Mouse (Mus musculus): ENCODE data around the gene Olfr1039. TPM values are rescaled to one million over a fixed set of nuclear protein-coding genes. Genes with fewer than 3 reads are reported as not detected.
"Not testable (repeated sequence)": the region's sequence is repeated elsewhere in the genome, so short reads cannot be mapped to it uniquely, and the experiment has no call there.

Olfr1039 gene
- not detected for total RNA-seq (2018; cell fraction: chromatin; rRNA removed)
- total RNA-seq (2018; cell fraction: cytosol; rRNA removed) = not detected
- not detected for total RNA-seq (2018; cell fraction: nucleus; rRNA removed)
- polyA plus RNA-seq (2018) = not detected in 3 replicates

DNA sequence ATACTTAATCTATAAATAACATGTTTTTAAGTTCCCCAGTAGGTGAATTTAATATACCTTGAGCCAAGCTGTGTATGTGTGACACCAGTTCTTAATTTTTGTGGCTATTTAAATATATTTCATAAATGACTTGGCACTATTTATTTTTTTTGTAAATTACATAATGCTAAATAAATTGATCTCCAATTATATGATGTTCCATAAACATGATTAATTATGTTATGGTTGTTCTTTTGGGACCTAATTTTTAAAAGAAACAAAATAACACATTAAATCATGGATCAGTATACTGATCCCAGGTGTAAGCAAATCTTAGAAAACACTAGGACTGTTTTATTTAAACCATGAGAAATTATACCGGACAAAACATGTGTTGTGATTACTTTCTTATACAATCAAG, at the start of gene Olfr1039:
Gene Olfr1039, minus strand, starts transcription at position 101 of the 400 bp plus-strand sequence.
- no peak within 1 kb of the TSS for H3K27ac ChIP-seq
- WGBS (ENCODE audit: missing documents) = 100% methylated on average over 1 of the region's 1 CpGs
- no peaks in the 10 kb centered on the region for H3K79me2 ChIP-seq (ENCODE audit: inconsistent target)
- no peaks in the 10 kb centered on the region for H3K36me3 ChIP-seq (ENCODE audit: inconsistent target)
- no peak within 1 kb of the TSS for H3K4me3 ChIP-seq (ENCODE audit: inconsistent target)

DNA sequence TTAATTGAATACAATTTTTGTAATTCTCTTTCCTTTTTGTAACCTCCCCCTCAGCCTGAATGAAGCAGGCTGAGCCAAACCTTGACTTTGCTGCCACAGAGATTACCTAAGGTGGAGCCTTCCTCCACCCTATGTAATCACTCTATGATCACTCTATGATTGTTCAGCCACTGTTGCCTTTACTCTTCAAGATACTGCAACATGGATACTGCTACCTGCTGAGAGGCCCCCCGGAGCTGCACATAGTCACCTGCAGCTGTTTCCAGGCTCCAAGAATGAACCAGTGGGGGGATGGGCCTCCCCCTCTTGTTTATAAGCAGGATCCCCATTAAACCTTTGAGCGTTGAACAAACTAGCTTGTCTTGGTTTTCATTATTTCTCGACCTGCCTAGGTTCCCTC, 44.2 kb upstream of the Olfr1039 start:
- Histone ChIP-seq H3K79me2 (ENCODE audit: inconsistent target) (no peaks in the 10 kb centered on the region), H3K4me3 (ENCODE audit: inconsistent target) (no peak overlapping the region), H3K36me3 (ENCODE audit: inconsistent target) (no peaks in the 10 kb centered on the region), H3K27ac (no peak overlapping the region)
- 91% methylated on average over 3 of the region's 3 CpGs for WGBS (ENCODE audit: missing documents)

DNA sequence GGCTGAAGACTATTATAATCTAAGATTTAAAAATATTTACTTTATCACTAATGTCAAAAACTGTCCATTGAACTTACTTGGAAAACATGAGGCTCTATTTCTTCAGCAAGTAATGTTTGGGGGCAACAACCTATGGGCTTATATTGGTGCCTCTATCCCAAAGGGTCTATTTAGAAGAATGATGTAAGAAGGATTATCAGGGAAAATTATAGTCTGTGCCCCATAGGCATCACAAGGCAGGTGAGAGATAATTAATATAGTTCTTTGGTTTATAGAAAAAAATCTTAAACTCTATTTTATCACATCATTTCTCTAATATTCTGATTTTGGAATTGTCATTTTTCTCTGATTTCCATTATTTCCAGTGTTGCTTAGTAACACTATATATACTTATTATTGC, 42.0 kb upstream of the Olfr1039 start, which contains the start of gene Olfr1044:
Gene Olfr1044, minus strand, starts transcription at position 101 of the 400 bp plus-strand sequence.
- H3K79me2 ChIP-seq (ENCODE audit: inconsistent target) = no peaks in the 10 kb centered on the region
- no peak within 1 kb of the TSS for H3K27ac ChIP-seq
- H3K4me3 ChIP-seq (ENCODE audit: inconsistent target) = no peak within 1 kb of the TSS
- H3K36me3 ChIP-seq (ENCODE audit: inconsistent target) = no peaks in the 10 kb centered on the region

DNA sequence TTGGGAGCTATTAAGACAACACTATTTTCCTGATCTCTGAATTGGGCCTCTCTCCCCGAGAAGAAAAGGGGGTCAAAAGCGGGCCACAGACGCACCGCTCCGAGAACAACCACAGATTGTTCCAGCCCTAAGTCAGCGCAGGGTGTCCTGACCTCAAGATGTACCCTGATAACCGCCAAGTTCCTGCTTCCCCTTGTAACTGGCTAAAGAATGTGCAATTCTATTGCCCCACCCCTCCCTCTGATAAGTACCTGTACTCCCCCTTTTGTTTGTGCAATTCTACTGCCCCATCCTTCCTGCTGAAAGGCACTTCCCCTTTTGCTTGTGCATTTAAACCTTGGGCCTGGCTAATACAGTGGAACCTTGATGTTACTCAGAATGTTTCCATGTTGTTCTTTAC, 39.7 kb upstream of the Olfr1039 start:
- H3K79me2 ChIP-seq (ENCODE audit: inconsistent target); H3K36me3 ChIP-seq (ENCODE audit: inconsistent target); H3K27ac ChIP-seq; H3K4me3 ChIP-seq (ENCODE audit: inconsistent target): not testable (repeated sequence)
- WGBS (ENCODE audit: missing documents) = 38% methylated on average over 7 of the region's 7 CpGs

DNA sequence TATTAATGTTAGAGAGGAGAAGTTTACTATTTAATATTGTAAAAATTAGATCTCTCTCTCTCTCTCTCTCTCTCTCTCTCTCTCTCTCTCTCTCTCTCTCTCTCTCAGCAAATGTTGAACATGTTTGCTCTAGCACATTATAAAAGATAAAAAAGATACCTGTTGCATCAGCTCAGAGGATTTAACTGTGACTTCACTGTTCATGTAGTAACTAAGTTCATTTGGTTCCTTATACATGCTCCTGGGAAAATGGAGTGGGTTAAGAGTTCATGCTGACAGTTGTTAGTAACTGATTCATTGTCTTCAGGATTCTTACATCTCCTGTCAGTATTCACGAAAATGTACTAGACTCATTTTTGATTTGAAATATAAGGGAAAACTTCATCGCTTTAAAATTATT, 31.7 kb upstream of the Olfr1039 start, which contains the start of gene Olfr1043:
Gene Olfr1043, minus strand, starts transcription at position 101 of the 400 bp plus-strand sequence.
- Histone ChIP-seq H3K36me3 (ENCODE audit: inconsistent target) (no peaks in the 10 kb centered on the region), H3K27ac (no peak within 1 kb of the TSS), H3K4me3 (ENCODE audit: inconsistent target) (no peak within 1 kb of the TSS), H3K79me2 (ENCODE audit: inconsistent target) (no peaks in the 10 kb centered on the region)
- 90% methylated on average over 2 of the region's 2 CpGs for WGBS (ENCODE audit: missing documents)

DNA sequence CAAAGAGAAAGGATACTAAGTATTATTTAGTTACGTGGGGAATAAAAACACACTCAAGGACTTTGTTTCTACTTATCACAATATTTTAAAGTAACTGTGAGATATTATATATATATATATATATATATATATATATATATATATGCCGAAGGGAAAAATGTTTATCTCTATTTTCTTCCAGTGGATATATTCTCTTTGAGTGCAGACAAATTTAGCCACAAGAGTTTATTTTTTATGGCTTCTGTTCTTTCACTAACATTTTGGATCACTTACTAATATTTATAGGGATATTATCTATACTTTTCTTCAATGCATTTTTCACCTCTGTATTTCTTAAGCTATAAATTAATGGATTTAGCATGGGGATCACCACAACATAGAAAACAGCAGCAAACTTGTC, 26.0 kb upstream of the Olfr1039 start, which contains the start of gene Olfr1042:
Gene Olfr1042, minus strand, starts transcription at position 101 of the 400 bp plus-strand sequence.
- 80% methylated on average over 1 of the region's 2 CpGs for WGBS (ENCODE audit: missing documents)
- no peaks in the 10 kb centered on the region for H3K79me2 ChIP-seq (ENCODE audit: inconsistent target)
- H3K4me3 ChIP-seq (ENCODE audit: inconsistent target) = no peak within 1 kb of the TSS
- H3K36me3 ChIP-seq (ENCODE audit: inconsistent target) = no peaks in the 10 kb centered on the region
- H3K27ac ChIP-seq = no peak within 1 kb of the TSS

DNA sequence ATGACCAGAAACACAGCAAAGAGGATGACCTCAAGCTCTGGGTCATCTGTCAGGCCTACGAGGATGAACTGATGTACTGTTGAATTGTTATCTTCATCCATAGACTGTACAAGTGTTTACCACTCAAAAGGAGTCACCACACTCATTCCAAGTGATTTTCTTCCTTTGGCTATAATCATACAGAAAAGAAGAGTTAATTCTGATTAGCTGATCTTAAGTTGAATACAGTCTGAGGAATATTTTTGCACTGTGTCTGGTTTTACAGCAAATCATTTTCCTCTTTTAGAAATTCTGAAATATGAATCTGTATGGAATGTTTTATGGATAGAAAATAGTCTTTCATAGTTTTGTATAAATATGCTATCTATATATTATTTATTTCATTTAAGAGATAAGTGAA, 10.9 kb upstream of the Olfr1039 start, which contains the start of gene Olfr1040:
Gene Olfr1040, minus strand, starts transcription at position 101 of the 400 bp plus-strand sequence.
- no peaks in the 10 kb centered on the region for H3K79me2 ChIP-seq (ENCODE audit: inconsistent target)
- WGBS (ENCODE audit: missing documents) = 86% methylated on average over 1 of the region's 1 CpGs
- H3K27ac ChIP-seq = no peak within 1 kb of the TSS
- H3K36me3 ChIP-seq (ENCODE audit: inconsistent target) = no peaks in the 10 kb centered on the region
- no peak within 1 kb of the TSS for H3K4me3 ChIP-seq (ENCODE audit: inconsistent target)

DNA sequence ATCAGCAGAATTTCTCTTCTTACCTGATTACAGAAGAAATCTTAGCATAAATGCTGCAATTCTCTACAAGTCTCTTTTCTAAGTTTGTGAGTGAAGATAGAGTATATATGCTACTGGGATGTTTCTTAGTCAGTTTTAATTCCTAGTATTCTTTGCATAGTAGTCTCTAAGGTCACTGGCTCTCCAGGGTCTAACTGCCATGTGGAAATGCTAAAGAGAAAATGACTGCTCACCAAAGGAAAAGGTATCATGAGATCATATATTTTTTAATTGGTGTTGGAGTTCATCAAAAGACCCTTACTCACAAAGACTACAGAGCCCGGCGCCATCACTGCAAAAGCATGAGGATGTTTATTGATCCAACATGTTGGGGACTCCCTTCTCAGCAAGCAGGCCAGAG, 48.4 kb downstream of the Olfr1039 start, which contains the start of gene Olfr1037:
Gene Olfr1037, minus strand, starts transcription at position 101 of the 400 bp plus-strand sequence.
- no peak within 1 kb of the TSS for H3K4me3 ChIP-seq (ENCODE audit: inconsistent target)
- no peaks in the 10 kb centered on the region for H3K79me2 ChIP-seq (ENCODE audit: inconsistent target)
- WGBS (ENCODE audit: missing documents) = 89% methylated on average over 2 of the region's 2 CpGs
- no peaks in the 10 kb centered on the region for H3K36me3 ChIP-seq (ENCODE audit: inconsistent target)
- H3K27ac ChIP-seq = no peak within 1 kb of the TSS

DNA sequence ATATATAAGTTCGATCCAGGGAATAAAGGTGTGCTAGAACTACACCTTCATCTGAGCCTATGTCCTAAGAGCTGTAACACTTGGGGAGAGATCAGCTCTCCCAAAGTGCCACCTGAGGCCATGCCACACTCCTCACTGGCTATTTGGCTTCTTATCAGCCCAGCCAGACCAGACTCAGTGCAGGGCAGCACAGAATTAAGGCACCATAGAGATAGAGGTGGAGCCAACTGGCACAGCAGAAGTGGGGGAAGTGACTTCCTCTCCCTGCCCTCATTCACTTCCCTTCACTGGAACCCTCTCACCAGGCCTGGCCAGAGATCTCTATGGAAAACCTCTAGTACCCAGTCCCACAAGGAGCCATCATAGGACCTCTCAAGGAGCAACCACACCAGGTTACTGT, 55.2 kb downstream of the Olfr1039 start:
- H3K27ac ChIP-seq = not testable (repeated sequence)

More for the DNA sequence above, 55.2 kb downstream of the Olfr1039 start:
- 89% methylated on average over 1 of the region's 1 CpGs for WGBS (ENCODE audit: missing documents)
- not testable (repeated sequence) for H3K36me3 ChIP-seq (ENCODE audit: inconsistent target); H3K79me2 ChIP-seq (ENCODE audit: inconsistent target); H3K4me3 ChIP-seq (ENCODE audit: inconsistent target)

Other genes with a start within 250 kb of the Olfr1039 start
- gene Olfr1024, start 230.9 kb downstream of the Olfr1039 start, polyA plus RNA-seq (2018) = not detected in 3 replicates
- not detected in 3 replicates for gene Olfr1025-ps1, start 220.7 kb downstream of the Olfr1039 start, polyA plus RNA-seq (2018)
- not detected in 3 replicates for gene Olfr1026, start 214.4 kb downstream of the Olfr1039 start, polyA plus RNA-seq (2018)
- not detected in 3 replicates for gene Olfr1028, start 185.5 kb downstream of the Olfr1039 start, polyA plus RNA-seq (2018)
- not detected in 3 replicates for gene Olfr1029, start 162.0 kb downstream of the Olfr1039 start, polyA plus RNA-seq (2018)
- gene Olfr1030, start 156.7 kb downstream of the Olfr1039 start, polyA plus RNA-seq (2018) = not detected in 3 replicates
- not detected in 3 replicates for gene Olfr1031, start 145.6 kb downstream of the Olfr1039 start, polyA plus RNA-seq (2018)
- gene Olfr1032, start 130.4 kb downstream of the Olfr1039 start, polyA plus RNA-seq (2018) = not detected in 3 replicates
- 0.22 TPM in 1 of 3 replicates, not detected in the others for gene Olfr1033, start 115.3 kb downstream of the Olfr1039 start, polyA plus RNA-seq (2018)
- gene Olfr1034, start 90.1 kb downstream of the Olfr1039 start, polyA plus RNA-seq (2018) = not detected in 3 replicates
- gene Olfr1036, start 61.9 kb downstream of the Olfr1039 start, polyA plus RNA-seq (2018) = not detected in 3 replicates
- not detected in 3 replicates for gene Olfr1037, start 48.5 kb downstream of the Olfr1039 start, polyA plus RNA-seq (2018)
- gene Olfr1040, start 10.8 kb upstream of the Olfr1039 start, polyA plus RNA-seq (2018) = not detected in 3 replicates
- gene Olfr1042, start 25.9 kb upstream of the Olfr1039 start, polyA plus RNA-seq (2018) = not detected in 3 replicates
- not detected in 3 replicates for gene Olfr1043, start 31.6 kb upstream of the Olfr1039 start, polyA plus RNA-seq (2018)
- gene Olfr1044, start 41.9 kb upstream of the Olfr1039 start, polyA plus RNA-seq (2018) = not detected in 3 replicates
- not detected in 3 replicates for gene Olfr52, start 49.8 kb upstream of the Olfr1039 start, polyA plus RNA-seq (2018)
- gene Olfr1045, start 67.1 kb upstream of the Olfr1039 start, polyA plus RNA-seq (2018) = not detected in 3 replicates
- gene Olfr1046, start 83.4 kb upstream of the Olfr1039 start, polyA plus RNA-seq (2018) = not detected in 3 replicates
- gene Olfr1047, start 95.5 kb upstream of the Olfr1039 start, polyA plus RNA-seq (2018) = not detected in 3 replicates
- not detected in 3 replicates for gene Olfr1048, start 104.4 kb upstream of the Olfr1039 start, polyA plus RNA-seq (2018)
- not detected in 3 replicates for gene Olfr1049, start 122.4 kb upstream of the Olfr1039 start, polyA plus RNA-seq (2018)
- gene Olfr1051, start 143.2 kb upstream of the Olfr1039 start, polyA plus RNA-seq (2018) = not detected in 3 replicates
- gene Olfr1052, start 156.5 kb upstream of the Olfr1039 start, polyA plus RNA-seq (2018) = not detected in 3 replicates
- gene Olfr1053, start 179.4 kb upstream of the Olfr1039 start, polyA plus RNA-seq (2018) = not detected in 3 replicates
- not detected in 3 replicates for gene Olfr1054, start 199.5 kb upstream of the Olfr1039 start, polyA plus RNA-seq (2018)
- gene Olfr1055, start 214.4 kb upstream of the Olfr1039 start, polyA plus RNA-seq (2018) = not detected in 3 replicates
- not detected in 3 replicates for gene Olfr1056, start 226.5 kb upstream of the Olfr1039 start, polyA plus RNA-seq (2018)
- not detected in 3 replicates for gene Olfr1057, start 242.5 kb upstream of the Olfr1039 start, polyA plus RNA-seq (2018)